Mouse (Mus musculus): Measurements from ENCODE around the gene C130032M10Rik. TPM values are rescaled to one million over a fixed set of nuclear protein-coding genes. Genes with fewer than 3 reads are reported as not detected.

C130032M10Rik gene
- polyA plus RNA-seq, 1 experiment from 2014 or later = not detected

Other genes starting within 250 kb of the C130032M10Rik start
- gene Bcl2a1c, start 185.6 kb upstream of the C130032M10Rik start, polyA plus RNA-seq (2014; fragmentation: Nextera tagmentation; extraction: Ambion mirVana) = not detected in 2 replicates
- gene Crtap, start 125.0 kb upstream of the C130032M10Rik start, polyA plus RNA-seq (2014; fragmentation: Nextera tagmentation; extraction: Ambion mirVana) = 23.6 and 26.2 TPM in 2 replicates
- 25.9 and 26.3 TPM in 2 replicates for gene Glb1, start 114.6 kb upstream of the C130032M10Rik start, polyA plus RNA-seq (2014; fragmentation: Nextera tagmentation; extraction: Ambion mirVana)
- gene Tmppe, start 114.6 kb upstream of the C130032M10Rik start, polyA plus RNA-seq (2014; fragmentation: Nextera tagmentation; extraction: Ambion mirVana) = 1.7 and 1.8 TPM in 2 replicates
- not detected in 2 replicates for gene Ccr4, start 10.8 kb upstream of the C130032M10Rik start, polyA plus RNA-seq (2014; fragmentation: Nextera tagmentation; extraction: Ambion mirVana)
- 0.04 and 0.05 TPM in 2 replicates for gene Trim71, start 48.7 kb downstream of the C130032M10Rik start, polyA plus RNA-seq (2014; fragmentation: Nextera tagmentation; extraction: Ambion mirVana)
- gene Cnot10, start 124.5 kb downstream of the C130032M10Rik start, polyA plus RNA-seq (2014; fragmentation: Nextera tagmentation; extraction: Ambion mirVana) = 54.6 and 55.1 TPM in 2 replicates
- gene Dync1li1, start 173.1 kb downstream of the C130032M10Rik start, polyA plus RNA-seq (2014; fragmentation: Nextera tagmentation; extraction: Ambion mirVana) = 66.8 and 71.7 TPM in 2 replicates
- gene Cmtm6, start 215.4 kb downstream of the C130032M10Rik start, polyA plus RNA-seq (2014; fragmentation: Nextera tagmentation; extraction: Ambion mirVana) = 23.9 and 26.1 TPM in 2 replicates

All from forebrain, embryonic 14.5 days (tissue).